Mouse (Mus musculus) adipocyte (in vitro differentiated cells): Measurements from ENCODE around the gene Cd55.
"Not testable (repeated sequence)": the region's sequence is repeated elsewhere in the genome, so short reads cannot be mapped to it uniquely, and the experiment has no call there.

Experiments used
- DNase-seq: peaks from one replicate; pipeline ENCODE4 v3.0.0-alpha.2; 2016; ENCODE audit warnings: low spot score

The Cd55 gene

DNA sequence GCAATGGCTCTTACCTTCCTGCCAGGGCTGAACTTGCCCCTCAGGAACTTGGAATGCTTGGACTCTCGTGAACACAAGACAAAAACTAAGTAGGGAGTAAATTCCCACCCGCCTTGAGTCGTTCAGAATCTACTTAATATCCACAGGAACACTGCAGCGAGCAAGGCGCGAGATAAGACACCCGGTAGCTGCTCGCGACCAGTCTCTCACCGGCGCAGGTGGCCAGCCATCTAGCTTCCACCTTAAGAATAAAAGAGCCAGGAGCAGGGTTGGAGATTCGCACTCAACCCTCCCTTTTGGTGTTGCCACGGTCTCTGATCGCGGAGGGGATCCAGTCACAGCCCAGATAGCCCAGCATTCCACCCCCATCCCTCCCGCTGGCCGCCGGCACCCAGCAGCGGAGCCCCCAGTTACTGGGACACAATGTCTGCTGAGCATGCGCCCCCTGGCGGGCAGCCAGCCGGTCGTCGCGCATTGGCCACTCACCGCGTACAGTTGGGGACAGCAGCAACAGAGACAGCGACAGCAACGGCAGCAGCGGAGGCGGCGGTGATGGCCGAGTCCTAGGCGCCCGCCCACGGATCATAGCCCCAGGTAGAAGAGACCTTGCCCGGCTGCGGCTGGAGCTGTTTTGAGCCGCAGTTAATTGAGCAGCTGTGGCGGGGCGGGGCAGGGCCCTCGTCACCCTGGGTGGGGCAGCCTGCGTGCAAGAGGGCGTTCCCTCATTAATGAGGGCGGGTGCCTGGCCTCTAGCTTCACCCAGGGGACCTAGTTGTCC is at the start of gene Cd55:
Gene Cd55 (minus strand): TSS at position 661 of the 778 bp plus-strand sequence.
- peak; percentile 14 for DNase-seq

- DNase-seq, result peak; percentile 48
These were observed 49.4 kb upstream of the Cd55 start for GRCm38 (mm10) chr1:130511823-130512370.

- DNase-seq, result no peak
These were observed 46.4 kb upstream of the Cd55 start for GRCm38 (mm10) chr1:130508957-130509350.

GRCm38 (mm10) chr1:130508030-130508956 is 45.7 kb upstream of the Cd55 start:
- DNase-seq, result no peak

- DNase-seq, result no peak
These were observed 44.9 kb upstream of the Cd55 start for GRCm38 (mm10) chr1:130507408-130507807.

- no peak for DNase-seq
These were observed 37.4 kb upstream of the Cd55 start for GRCm38 (mm10) chr1:130499962-130500361.

DNA sequence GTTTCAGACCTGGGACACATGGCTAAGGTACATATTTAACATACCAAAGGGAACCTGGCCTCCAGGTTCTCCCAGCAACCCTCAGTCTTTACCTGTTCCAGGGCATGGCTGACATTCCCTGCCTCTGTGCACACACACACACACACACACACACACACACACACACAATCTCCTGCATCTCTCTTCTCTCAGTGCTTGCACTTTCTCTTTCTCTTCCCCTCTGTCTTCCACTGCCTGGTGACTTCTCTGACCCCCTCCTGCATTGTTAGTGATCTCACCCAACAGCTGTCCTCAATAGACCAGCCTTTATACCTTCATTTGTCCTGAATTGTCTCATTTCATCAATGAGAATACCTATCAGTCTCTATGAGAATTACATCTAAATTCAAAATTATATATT is 35.8 kb upstream of the Cd55 start:
- DNase-seq, result no peak

DNA sequence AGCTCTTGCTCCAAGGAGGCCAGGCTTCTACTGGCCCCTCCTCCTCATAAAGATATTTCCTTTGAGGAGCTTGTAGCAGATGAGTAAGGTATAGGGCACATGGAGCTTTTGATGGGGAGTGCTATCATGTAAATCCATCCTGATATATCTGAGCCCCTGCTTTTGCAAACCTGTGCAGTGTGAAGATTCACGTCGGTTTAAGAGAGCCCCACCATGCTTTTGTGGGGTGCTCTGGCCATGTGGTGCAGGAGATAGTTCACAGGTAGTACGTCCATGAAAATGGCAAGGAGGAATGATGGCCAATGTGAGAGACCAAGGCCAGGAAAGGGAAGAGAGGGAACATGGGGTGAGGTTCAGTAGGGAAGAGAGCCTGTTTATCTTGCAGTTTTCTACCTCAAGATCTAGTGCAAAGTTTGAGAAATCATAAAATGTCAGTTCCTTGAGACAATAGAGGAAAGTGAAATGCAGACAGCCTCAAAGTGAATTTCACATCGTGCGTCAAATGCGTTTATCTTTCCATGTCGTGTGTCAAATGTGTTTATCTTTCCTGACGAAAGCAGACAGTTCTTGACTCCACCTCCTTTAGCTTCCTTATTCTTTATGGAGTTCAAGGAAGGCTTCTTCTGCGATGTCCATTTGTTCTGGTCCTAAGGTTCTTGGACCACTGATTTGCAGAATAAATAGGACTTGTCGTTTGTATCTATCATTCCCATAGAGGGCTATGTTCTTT is 24.4 kb upstream of the Cd55 start:
- DNase-seq, result no peak

GRCm38 (mm10) chr1:130485828-130486620 is 23.5 kb upstream of the Cd55 start:
- DNase-seq, result no peak

GRCm38 (mm10) chr1:130485376-130485775 is 22.8 kb upstream of the Cd55 start:
- DNase-seq, result no peak

DNA sequence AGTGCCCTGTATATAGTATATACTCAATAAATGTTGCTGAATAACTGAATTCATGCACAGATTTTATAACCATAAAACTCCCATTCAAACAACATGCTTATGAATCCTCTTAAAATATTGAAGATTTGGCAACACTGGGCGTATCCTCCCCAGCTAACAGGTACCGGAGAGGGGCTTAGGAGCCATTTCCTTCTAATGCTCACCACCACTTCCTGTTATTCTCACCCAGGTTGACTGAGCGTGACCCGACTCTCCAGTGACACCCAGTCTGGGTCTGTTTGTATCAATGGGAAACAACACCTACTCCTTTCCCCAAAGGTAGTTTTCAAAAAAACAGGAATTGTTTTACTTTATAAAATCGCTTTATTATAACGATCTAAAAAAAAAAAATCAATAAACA is 12.4 kb upstream of the Cd55 start:
- DNase-seq, result no peak

- DNase-seq, result no peak
These were observed 11.7 kb upstream of the Cd55 start for GRCm38 (mm10) chr1:130474226-130474625.

DNA sequence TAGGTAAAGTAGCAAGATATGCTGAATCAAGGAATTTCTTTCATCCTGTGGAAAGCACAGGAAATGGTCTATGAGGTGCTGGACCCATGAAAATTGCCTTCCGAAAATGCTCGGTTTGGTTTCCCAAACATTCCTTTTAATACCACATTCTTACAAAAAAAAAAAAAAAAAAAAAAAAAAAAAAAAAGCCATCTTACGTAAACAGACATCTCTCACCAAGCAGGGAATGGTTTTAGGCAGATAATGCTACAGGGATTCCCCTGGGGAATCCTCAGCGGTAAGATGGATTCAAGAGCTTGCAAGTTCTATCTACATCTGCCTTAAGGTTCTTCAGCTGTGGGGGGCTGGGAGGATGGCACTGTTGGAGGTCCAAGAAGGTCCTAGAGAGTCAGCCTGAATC is 7.5 kb upstream of the Cd55 start:
- no peak for DNase-seq

DNA sequence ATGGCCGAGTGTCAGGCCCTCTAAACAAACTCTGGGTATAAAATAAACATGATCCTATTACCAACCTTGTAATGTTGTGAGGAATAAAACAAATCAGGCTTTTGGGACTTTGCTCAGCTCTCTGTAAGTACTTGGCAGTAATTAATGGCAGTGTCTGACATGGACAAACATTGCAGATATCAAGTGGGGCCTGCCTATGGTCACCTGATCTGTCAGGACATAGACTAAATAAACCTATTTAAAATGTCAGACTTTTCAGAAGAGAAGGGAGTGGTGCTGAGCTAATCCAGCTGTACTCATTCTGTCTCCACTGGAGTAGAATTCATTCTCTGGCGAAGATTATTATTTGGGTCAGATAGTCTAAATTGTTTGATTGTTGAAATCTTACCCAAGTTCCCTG is 4.9 kb upstream of the Cd55 start:
- DNase-seq, result no peak

DNA sequence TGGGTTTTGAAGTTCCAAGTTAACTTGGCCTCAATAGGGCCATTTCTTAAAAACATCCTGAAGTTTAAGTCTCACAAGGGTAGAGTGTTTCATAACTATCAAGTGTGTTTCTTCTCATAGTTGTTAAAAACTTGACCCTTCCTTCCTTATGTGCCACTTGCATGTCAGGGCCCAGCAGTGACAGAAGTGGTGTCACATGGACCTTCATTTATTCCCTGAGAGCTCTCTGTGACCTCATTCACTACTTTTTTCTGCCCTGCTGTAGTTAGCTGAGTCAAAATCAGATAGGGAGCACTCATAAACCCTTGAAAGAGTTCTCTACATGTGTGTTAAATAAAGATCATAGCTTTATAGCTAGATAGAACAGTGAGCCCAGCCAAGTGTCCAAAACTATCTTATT is 1.6 kb upstream of the Cd55 start:
- no peak for DNase-seq

DNA sequence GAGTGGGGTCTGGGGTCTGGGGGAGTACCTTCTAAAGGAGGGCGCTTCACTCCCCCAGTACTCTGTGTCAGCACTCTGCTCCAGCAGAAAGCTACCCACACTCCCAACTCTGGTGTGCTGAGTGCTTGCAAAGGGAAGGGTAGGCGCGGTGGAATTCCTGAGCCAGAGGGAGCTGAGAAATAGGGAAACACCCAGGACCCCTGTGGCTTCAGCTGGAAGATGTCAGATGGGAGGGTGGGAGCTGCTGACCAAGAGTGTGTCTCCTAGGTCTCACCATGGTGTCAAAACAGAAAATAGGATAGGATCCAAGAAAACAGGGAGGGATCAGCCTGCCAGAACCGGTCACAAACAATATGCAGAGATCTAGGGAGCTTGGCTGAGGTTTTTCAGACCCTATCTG is 323 bp upstream of the Cd55 start:
- peak; percentile 11 for DNase-seq

- no peak for DNase-seq
These were observed 7.4 kb downstream of the Cd55 start for GRCm38 (mm10) chr1:130455111-130455510.

DNA sequence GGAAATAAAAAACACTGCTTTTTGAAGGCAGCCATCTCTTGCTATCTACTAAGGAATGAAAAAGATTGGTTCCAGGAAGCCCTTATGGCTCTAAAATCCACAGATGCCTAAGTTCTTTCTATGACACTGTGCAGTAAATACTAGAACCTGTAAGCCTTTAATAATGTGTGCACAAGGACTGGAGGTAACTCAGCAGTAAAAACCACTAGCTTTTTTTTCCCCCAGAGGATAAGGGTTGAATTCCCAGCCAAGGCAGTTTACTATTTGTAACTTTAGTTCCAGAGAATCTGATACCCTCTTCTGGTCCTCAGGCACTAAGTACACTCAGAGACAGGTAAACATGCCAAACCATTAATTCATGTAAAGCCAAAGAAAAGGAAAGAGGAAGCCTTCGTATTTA is 19.6 kb downstream of the Cd55 start:
- DNase-seq, result not testable (repeated sequence)

DNA sequence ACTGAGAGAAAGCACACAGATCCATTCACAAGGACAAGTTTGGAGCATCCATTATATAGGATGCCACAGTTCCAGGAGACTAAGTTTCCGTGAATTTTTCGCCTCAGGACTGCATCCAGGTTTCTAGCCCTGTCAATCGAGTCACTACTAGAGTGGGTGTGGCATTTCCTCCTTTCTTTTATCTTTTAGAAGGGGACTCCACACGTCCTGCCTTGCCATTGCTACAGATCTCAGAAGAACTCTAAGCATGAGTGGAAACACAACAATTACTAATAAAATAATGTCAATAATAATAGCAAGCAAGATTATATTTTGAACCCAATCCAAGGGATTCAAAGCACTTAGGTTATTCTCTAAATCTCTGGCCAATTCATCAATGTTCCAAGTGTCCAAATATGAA is 31.6 kb downstream of the Cd55 start:
- DNase-seq, result no peak

DNA sequence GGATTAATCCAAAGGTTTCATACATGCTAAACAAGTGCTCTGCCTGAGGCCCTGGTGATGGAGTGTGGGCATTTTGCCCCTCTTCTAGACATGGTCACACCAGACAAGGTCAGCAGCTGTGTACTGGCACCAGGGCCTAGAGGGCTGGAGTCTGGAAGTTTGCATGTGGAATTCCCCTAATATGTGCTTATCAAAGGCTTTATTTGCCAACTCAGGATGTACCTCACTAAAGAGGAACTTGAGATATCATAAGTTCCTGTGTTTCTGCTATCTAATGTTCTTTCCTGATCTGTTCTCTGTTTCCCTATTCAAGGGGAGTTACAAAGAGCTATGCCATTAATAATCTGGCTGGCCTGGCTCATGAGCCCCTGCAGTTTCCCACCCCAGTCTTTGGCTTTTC is 33.9 kb downstream of the Cd55 start:
- not testable (repeated sequence) for DNase-seq

GRCm38 (mm10) chr1:130427175-130427853 is 35.2 kb downstream of the Cd55 start:
- DNase-seq, result not testable (repeated sequence)
